Mouse (Mus musculus): ENCODE results near the gene Dlgap1. TPM values are rescaled to one million over a fixed set of nuclear protein-coding genes. Genes with fewer than 3 reads are reported as not detected.

Gene Dlgap1
- polyA plus RNA-seq, 1 experiment, result not detected

GRCm38 (mm10) chr17:70457103-70457502 lies 488.2 kb downstream of the Dlgap1 start:
- no peak for TF ChIP-seq GATA1 (IDR thresholded peaks at IDR 0.05; ENCODE audit: low read length)

- no peak for TF ChIP-seq GATA1 (IDR thresholded peaks at IDR 0.05; ENCODE audit: low read length)
These were observed 493.4 kb downstream of the Dlgap1 start for GRCm38 (mm10) chr17:70462231-70462630.

DNA sequence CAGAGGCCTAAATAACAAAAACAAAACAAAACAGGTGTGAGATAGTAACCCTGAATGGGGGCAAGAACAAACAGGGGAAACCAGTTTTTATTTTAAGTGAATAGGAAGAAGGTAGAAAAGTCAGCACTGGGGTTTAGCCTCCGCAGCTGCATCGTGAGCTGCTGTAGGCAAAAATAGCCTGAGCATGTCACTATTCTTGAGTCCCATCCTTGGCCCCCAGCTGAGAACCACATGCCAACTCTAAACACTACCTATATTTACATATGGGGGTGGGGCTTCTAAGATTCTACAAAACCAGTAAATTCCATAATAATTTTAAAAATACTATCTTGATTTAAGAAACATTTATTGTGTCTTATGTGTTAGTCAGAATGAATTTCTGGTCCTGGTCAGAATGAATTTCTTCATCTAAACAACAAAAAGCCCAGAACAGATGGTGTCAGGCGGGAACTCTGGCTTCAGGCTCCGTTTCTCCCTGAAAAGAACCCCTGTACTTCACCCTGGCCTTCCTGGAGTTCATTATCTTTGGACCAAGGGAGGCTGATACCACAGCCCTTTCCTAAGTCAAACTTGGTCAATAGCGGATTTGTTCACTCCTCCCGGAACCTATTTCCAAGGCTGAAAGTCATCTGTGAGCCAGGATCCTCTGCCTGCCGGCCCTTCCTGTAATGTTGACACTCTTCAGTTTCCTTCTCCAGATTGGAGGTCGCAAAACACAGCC lies 494.1 kb downstream of the Dlgap1 start:
- no peak for TF ChIP-seq GATA1 (IDR thresholded peaks at IDR 0.05; ENCODE audit: low read length)

GRCm38 (mm10) chr17:70466413-70466812 lies 497.5 kb downstream of the Dlgap1 start:
- TF ChIP-seq GATA1 (IDR thresholded peaks at IDR 0.05; ENCODE audit: low read length), result no peak

- no peak for TF ChIP-seq GATA1 (IDR thresholded peaks at IDR 0.05; ENCODE audit: low read length)
These were observed 502.1 kb downstream of the Dlgap1 start for GRCm38 (mm10) chr17:70470970-70471371.

GRCm38 (mm10) chr17:70472162-70472561 lies 503.3 kb downstream of the Dlgap1 start:
- no peak for TF ChIP-seq GATA1 (IDR thresholded peaks at IDR 0.05; ENCODE audit: low read length)

GRCm38 (mm10) chr17:70473871-70474270 lies 505.0 kb downstream of the Dlgap1 start:
- no peak for TF ChIP-seq GATA1 (IDR thresholded peaks at IDR 0.05; ENCODE audit: low read length)

DNA sequence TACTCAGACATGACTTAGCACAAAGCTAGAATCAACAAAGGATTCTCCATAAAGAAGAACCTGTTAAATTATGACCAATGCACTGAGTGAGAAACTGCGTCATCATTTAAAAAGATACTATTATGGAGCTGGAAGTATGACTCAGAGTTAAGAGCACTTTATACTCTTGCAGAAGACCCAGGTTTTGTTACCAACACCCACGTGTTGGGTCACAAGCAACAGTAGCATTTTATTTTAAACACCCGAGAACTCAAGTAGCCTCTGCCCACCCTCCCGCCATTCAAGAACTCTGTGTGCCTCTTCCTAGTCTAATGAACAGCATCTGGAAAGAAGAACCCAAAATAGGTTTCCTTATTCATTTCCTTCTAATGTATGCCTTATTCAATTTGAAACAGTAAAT lies 514.8 kb downstream of the Dlgap1 start:
- no peak for TF ChIP-seq GATA1 (IDR thresholded peaks at IDR 0.05; ENCODE audit: low read length)

- TF ChIP-seq GATA1 (IDR thresholded peaks at IDR 0.05; ENCODE audit: low read length), result no peak
These were observed 516.8 kb downstream of the Dlgap1 start for GRCm38 (mm10) chr17:70485668-70486067.

- no peak for TF ChIP-seq GATA1 (IDR thresholded peaks at IDR 0.05; ENCODE audit: low read length)
These were observed 517.4 kb downstream of the Dlgap1 start for GRCm38 (mm10) chr17:70486259-70486658.

- TF ChIP-seq GATA1 (IDR thresholded peaks at IDR 0.05; ENCODE audit: low read length), result no peak
These were observed 518.0 kb downstream of the Dlgap1 start for GRCm38 (mm10) chr17:70486831-70487230.

DNA sequence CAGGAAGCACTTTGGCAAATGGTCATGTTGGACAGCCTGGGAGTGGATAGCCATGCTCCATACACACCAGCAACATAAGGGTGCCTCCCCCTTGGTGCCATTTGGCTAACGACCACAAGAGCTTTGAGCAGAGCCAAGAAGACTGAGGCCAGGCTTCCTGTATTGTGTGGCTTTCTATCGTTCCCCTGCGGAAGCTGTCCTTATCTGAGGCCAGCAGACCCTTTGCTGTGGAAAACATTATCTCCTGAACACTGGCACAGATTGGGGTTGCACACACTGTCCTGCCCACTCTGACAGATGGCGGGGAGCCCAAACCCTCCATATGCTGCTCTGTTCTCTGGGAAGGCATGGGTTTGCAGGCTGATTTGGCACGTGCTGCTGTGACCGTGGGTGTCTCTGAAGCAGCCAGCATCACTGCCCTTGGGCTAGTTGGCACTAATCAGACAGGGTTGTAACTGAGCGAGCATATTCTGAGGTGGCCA lies 520.0 kb downstream of the Dlgap1 start:
- no peak for TF ChIP-seq GATA1 (IDR thresholded peaks at IDR 0.05; ENCODE audit: low read length)

- no peak for TF ChIP-seq GATA1 (IDR thresholded peaks at IDR 0.05; ENCODE audit: low read length)
These were observed 522.7 kb downstream of the Dlgap1 start for GRCm38 (mm10) chr17:70491575-70491974.

DNA sequence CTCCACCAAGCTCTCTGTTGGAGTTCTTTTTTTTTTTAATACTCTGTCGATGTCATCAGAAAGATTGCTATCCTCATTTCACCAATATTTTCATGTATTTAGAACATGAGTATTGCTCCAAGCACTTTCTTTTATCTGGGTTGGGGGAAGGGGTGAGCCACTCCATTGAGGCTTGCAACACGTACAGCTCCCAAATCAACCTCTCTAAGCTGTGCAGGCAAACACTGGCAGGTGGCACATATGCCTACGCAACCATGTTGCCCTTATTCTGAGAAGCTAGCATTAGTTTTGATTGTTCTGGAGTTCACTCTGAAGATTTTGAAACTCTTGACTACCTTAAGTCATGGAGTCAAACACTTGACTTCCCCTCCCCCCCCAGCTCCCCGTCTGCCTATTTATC lies 525.5 kb downstream of the Dlgap1 start:
- TF ChIP-seq GATA1 (IDR thresholded peaks at IDR 0.05; ENCODE audit: low read length), result no peak

- TF ChIP-seq GATA1 (IDR thresholded peaks at IDR 0.05; ENCODE audit: low read length), result no peak
These were observed 529.4 kb downstream of the Dlgap1 start for GRCm38 (mm10) chr17:70498256-70498655.

GRCm38 (mm10) chr17:70501933-70502332 lies 533.1 kb downstream of the Dlgap1 start:
- TF ChIP-seq GATA1 (IDR thresholded peaks at IDR 0.05; ENCODE audit: low read length), result no peak

- no peak for TF ChIP-seq GATA1 (IDR thresholded peaks at IDR 0.05; ENCODE audit: low read length)
These were observed 538.9 kb downstream of the Dlgap1 start for GRCm38 (mm10) chr17:70507759-70508158.

Data from G1E-ER4 (cell line).